Mouse (Mus musculus): Measurements from ENCODE around the gene Tceanc. TPM values are rescaled to one million over a fixed set of nuclear protein-coding genes. Genes with fewer than 3 reads are reported as not detected.

Gene Tceanc
- total and polyA plus RNA-seq, 2 experiments, result 0.34 to 1.6 TPM

- DNase-seq (ENCODE audit: extremely low read depth, low read depth, low spot score), result peak; percentile 72
- H3K79me2 ChIP-seq (ENCODE audit: control insufficient read depth, insufficient read depth, low read length), result peaks cover 14% of the 10 kb centered on the region; the same call in 1 of the 2 replicates
- TF ChIP-seq POLR2A (IDR thresholded peaks at IDR 0.05; ENCODE audit: extremely low read depth, insufficient read depth, low read length) (peak; percentile 60; the same call in 1 of the 2 replicates), CTCF (IDR thresholded peaks at IDR 0.05; ENCODE audit: low read depth, low read length) (no peak)
- no peaks in the 10 kb centered on the region for H3K27me3 ChIP-seq (ENCODE audit: control insufficient read depth, insufficient read depth, low read length)
- H3K9ac ChIP-seq (ENCODE audit: low read depth, low read length), result peak within 1 kb of the TSS; percentile 89
- peak within 1 kb of the TSS; percentile 94 for H3K27ac ChIP-seq (replicated peaks; ENCODE audit: insufficient read depth, low read depth, low read length)
- H3K4me3 ChIP-seq (ENCODE audit: insufficient read depth, low read depth, low read length), result peak within 1 kb of the TSS; percentile 96
- peaks cover 17% of the 10 kb centered on the region for H3K4me1 ChIP-seq (ENCODE audit: control insufficient read depth, insufficient read depth, low read length)
- WGBS, result under 1% methylated on average over 40 of the region's 41 CpGs
- H3K36me3 ChIP-seq (ENCODE audit: control insufficient read depth, insufficient read depth, low read length), result peaks cover 14% of the 10 kb centered on the region; the same call in 1 of the 2 replicates
These were observed 38.9 kb downstream of the Tceanc start, which contains the start of gene Rab9 for GRCm38 (mm10) chrX:166479365-166479983. Gene Rab9, minus strand, starts transcription at chrX:166479867.

GRCm38 (mm10) chrX:166478631-166479364, 39.6 kb downstream of the Tceanc start:
- Histone ChIP-seq H3K36me3 (ENCODE audit: control insufficient read depth, insufficient read depth, low read length) (peaks cover 14% of the 10 kb centered on the region; the same call in 1 of the 2 replicates), H3K27me3 (ENCODE audit: control insufficient read depth, insufficient read depth, low read length) (no peaks in the 10 kb centered on the region), H3K79me2 (ENCODE audit: control insufficient read depth, insufficient read depth, low read length) (peaks cover 17% of the 10 kb centered on the region; the same call in 1 of the 2 replicates), H3K4me1 (ENCODE audit: control insufficient read depth, insufficient read depth, low read length) (peaks cover 21% of the 10 kb centered on the region), H3K4me3 (ENCODE audit: insufficient read depth, low read depth, low read length) (peak overlapping the region; percentile 96), H3K9ac (ENCODE audit: low read depth, low read length) (peak overlapping the region; percentile 89), H3K27ac (replicated peaks; ENCODE audit: insufficient read depth, low read depth, low read length) (peak overlapping the region; percentile 94)
- TF ChIP-seq POLR2A (IDR thresholded peaks at IDR 0.05; ENCODE audit: extremely low read depth, insufficient read depth, low read length), result no peak
- TF ChIP-seq CTCF (IDR thresholded peaks at IDR 0.05; ENCODE audit: low read depth, low read length), result no peak
- peak; percentile 96 for DNase-seq (ENCODE audit: extremely low read depth, low read depth, low spot score)
- under 1% methylated on average over 28 of the region's 28 CpGs for WGBS

DNA sequence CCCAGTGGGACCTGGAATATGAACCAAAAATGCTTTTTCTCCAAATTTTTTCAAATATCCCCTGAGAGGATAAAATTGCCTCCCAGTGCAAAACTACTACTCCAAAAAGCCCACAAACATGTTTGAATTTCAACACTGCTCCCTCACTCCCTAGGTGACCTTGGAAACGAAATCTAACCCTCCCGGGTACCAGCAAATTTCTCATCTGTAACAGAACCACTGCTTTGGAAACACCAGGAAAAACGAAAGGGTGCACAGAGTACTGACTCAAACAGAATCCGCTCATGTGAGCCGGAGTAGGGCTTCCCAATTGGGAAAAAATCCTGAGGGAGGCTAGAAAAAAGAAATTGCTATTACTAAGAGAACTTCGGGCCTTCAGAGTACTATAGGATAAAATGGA, 41.0 kb downstream of the Tceanc start:
- Histone ChIP-seq H3K79me2 (ENCODE audit: control insufficient read depth, insufficient read depth, low read length) (peaks cover 20% of the 10 kb centered on the region; the same call in 1 of the 2 replicates), H3K4me1 (ENCODE audit: control insufficient read depth, insufficient read depth, low read length) (peaks cover 22% of the 10 kb centered on the region), H3K9ac (ENCODE audit: low read depth, low read length) (no peak overlapping the region), H3K36me3 (ENCODE audit: control insufficient read depth, insufficient read depth, low read length) (peaks cover 14% of the 10 kb centered on the region; the same call in 1 of the 2 replicates), H3K27ac (replicated peaks; ENCODE audit: insufficient read depth, low read depth, low read length) (no peak overlapping the region; the same call in 1 of the 2 replicates), H3K27me3 (ENCODE audit: control insufficient read depth, insufficient read depth, low read length) (no peaks in the 10 kb centered on the region), H3K4me3 (ENCODE audit: insufficient read depth, low read depth, low read length) (peak overlapping the region; percentile 35; the same call in 1 of the 2 replicates)
- 10% methylated on average over 6 of the region's 6 CpGs for WGBS
- no peak for TF ChIP-seq CTCF (IDR thresholded peaks at IDR 0.05; ENCODE audit: low read depth, low read length)
- TF ChIP-seq POLR2A (IDR thresholded peaks at IDR 0.05; ENCODE audit: extremely low read depth, insufficient read depth, low read length), result no peak
- peak; percentile 56 for DNase-seq (ENCODE audit: extremely low read depth, low read depth, low spot score)

GRCm38 (mm10) chrX:166472612-166473011, 45.8 kb downstream of the Tceanc start:
- Histone ChIP-seq H3K36me3 (ENCODE audit: control insufficient read depth, insufficient read depth, low read length) (peaks cover 14% of the 10 kb centered on the region), H3K9ac (ENCODE audit: low read depth, low read length) (no peak overlapping the region), H3K4me1 (ENCODE audit: control insufficient read depth, insufficient read depth, low read length) (peaks cover 32% of the 10 kb centered on the region), H3K4me3 (ENCODE audit: insufficient read depth, low read depth, low read length) (no peak overlapping the region), H3K79me2 (ENCODE audit: control insufficient read depth, insufficient read depth, low read length) (peaks cover 39% of the 10 kb centered on the region), H3K27me3 (ENCODE audit: control insufficient read depth, insufficient read depth, low read length) (no peaks in the 10 kb centered on the region), H3K27ac (replicated peaks; ENCODE audit: insufficient read depth, low read depth, low read length) (no peak overlapping the region)
- no peak for DNase-seq (ENCODE audit: extremely low read depth, low read depth, low spot score)
- WGBS, result 77% methylated on average over 6 of the region's 6 CpGs
- no peak for TF ChIP-seq POLR2A (IDR thresholded peaks at IDR 0.05; ENCODE audit: extremely low read depth, insufficient read depth, low read length)
- TF ChIP-seq CTCF (IDR thresholded peaks at IDR 0.05; ENCODE audit: low read depth, low read length), result no peak

- WGBS, result 94% methylated on average over 7 of the region's 7 CpGs
- H3K9ac ChIP-seq (ENCODE audit: low read depth, low read length), result no peak overlapping the region
- no peak for DNase-seq (ENCODE audit: extremely low read depth, low read depth, low spot score)
- TF ChIP-seq POLR2A (IDR thresholded peaks at IDR 0.05; ENCODE audit: extremely low read depth, insufficient read depth, low read length) (no peak), CTCF (IDR thresholded peaks at IDR 0.05; ENCODE audit: low read depth, low read length) (no peak)
- H3K27ac ChIP-seq (replicated peaks; ENCODE audit: insufficient read depth, low read depth, low read length), result no peak overlapping the region
- H3K36me3 ChIP-seq (ENCODE audit: control insufficient read depth, insufficient read depth, low read length), result peaks cover 4% of the 10 kb centered on the region
- H3K79me2 ChIP-seq (ENCODE audit: control insufficient read depth, insufficient read depth, low read length), result peaks cover 31% of the 10 kb centered on the region
- peaks cover 14% of the 10 kb centered on the region for H3K4me1 ChIP-seq (ENCODE audit: control insufficient read depth, insufficient read depth, low read length)
- H3K4me3 ChIP-seq (ENCODE audit: insufficient read depth, low read depth, low read length), result no peak overlapping the region
- H3K27me3 ChIP-seq (ENCODE audit: control insufficient read depth, insufficient read depth, low read length), result no peaks in the 10 kb centered on the region
These were observed 50.0 kb downstream of the Tceanc start for GRCm38 (mm10) chrX:166468321-166468720.
